Mouse (Mus musculus): ENCODE measurements at regions not wholly inside any gene's neighbourhood (a gene's known extent, or its start where the extent isn't known, plus 50 kb on each side); places are given as distances from the start of the nearest gene placed in this dataset.

DNA sequence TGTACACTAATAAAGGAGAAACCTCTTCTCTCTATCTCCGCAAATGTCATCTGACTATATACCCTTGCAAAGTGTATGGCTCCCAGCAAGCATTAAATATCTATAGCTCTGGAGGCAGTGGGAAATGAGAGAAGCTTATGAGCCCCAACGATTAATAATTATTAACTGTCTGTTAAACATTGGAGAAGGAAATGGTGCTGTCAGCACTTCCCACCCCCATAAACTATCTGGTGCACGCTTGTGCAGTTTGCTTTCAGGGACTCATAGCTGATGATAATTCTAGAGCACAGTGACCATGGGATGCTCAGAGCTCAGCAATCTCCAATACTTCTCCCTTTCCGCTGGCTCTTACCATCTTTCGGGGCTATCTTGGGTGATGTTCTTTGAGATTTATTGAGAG, 541.2 kb downstream of the Grxcr1 start:
- DNase-seq: no peak

DNA sequence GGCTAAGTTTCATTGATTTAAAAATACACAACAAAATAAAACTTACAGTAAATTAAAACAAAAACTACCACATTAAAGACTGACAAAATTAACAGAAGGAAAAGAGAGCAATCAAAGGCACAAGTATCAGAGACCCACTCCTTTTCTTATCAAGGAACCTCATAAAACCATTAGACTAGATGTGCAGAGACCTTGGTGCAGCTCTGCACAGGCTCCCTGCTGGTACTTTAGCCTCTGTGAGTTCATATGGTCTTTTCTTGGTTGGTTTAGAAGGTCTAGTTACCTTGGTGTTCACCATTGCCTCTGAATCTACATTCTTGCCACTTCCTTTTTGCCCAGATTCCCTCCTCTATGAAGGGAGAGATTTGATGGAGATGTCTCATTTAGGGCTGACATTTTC, 544.2 kb downstream of the Grxcr1 start:
- no peak for DNase-seq

DNA sequence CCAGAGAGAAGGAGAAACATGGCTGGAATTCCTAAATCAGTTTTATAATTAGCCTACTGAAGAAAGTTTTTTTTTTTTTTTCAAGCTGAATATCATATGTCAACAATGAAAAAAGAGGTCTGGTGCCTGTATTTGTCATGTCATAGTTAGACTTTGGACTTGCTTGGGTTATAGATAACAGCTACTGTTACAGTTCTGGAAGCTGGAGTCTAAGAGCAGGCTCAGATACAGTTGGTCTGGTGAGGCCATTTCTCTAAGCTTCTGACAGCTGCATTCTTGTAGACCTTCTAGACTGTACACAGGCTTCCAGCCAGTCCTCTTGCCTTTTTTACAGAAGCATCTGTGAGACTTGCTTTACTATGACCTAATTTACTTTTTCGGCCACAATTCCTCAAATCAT, 546.9 kb downstream of the Grxcr1 start:
- DNase-seq: no peak

DNA sequence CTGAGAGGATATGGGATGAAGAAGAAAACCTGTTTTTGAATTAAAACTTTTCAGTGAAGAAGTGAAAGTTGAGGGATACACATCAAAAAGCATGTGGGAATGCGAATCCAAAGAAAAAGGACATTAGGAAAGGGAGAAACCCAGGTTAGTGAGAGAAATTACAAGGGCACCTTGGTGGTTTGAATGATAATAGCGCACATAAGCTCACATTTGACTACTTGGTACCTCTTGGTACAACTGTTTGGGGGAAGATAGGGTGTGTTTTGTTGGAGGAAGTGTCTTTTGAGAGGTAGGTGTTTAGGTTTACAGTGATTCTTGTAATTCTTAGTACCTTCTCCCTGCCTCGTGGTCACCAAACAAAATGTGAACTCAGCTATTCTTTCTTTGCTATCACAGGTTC, 560.8 kb downstream of the Grxcr1 start:
- no peak for DNase-seq

DNA sequence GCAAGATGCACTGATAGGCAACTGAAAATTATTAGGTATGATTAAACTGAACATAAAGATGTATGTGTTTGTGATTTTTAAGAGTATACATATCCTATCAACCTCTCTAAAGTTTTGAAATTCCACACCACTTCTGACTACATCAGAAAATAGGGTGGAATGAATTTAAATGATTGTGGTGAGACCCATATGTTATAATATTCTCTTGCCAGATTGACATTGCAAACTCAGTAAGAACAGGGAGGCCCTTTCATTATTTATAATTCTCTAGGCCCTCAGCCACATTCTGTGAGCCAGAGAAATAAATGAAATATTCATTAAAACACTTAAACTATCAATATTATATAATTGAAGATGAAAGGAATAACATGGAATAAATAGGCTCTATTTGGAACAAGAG, 586.8 kb downstream of the Grxcr1 start:
- no peak for DNase-seq

DNA sequence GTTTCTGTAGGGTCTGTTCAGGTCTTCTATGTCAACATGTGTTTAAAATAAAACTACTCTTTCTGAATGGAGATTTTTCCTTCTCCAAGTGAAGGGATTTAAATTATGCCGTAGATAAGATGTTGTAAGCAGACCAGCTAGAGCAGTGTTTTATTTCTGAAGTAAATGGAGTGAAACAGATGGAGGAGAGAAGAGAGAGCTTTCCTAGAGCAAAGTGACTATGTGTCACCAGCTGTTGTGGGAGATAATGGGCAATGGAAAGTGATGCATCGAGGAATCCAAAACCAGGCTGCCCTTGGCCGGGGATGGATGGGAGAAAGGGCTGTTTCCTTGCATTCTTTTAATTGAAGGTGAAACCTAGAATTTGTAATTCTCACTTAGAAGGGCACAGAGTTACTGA, 603.8 kb downstream of the Grxcr1 start:
- no peak for DNase-seq

DNA sequence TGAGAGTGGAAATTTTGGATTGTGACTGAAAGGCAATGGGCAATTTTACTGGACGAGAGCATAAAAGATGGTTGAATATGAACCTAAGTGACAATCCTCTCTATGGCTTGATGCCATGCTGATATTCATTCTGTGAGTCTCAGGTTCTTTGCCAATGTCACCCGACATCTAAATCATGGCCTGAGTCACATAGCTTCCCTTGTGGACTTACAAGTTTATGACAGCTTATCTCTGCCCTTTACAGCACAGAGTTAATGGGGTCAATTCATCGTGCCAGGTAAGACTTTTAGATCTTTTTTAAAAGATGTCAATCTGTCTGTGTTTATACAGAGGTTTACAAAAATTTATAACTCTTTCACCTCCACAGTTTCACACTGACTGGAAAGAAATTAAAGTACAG, 641.2 kb downstream of the Grxcr1 start:
- DNase-seq: no peak

DNA sequence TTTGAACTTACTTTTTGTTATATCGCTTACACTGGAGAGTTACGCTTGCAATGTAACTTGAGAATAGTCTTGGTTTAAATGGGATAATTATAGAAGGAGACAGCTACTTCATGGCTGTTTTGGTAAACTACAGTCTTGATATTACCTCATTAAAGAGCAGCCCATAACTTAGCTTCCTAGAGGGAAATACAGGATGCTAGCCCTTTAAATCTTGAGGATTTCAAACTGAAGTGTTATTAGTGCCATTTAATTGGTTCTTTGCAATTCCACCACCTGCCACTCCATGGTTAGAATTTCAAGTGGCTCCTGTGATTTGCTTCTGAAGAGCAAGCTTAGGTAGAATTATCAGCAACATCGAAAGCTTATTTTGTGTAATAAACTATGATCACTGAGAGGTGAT, 640.1 kb downstream of the Kctd8 start:
- no peak for DNase-seq

DNA sequence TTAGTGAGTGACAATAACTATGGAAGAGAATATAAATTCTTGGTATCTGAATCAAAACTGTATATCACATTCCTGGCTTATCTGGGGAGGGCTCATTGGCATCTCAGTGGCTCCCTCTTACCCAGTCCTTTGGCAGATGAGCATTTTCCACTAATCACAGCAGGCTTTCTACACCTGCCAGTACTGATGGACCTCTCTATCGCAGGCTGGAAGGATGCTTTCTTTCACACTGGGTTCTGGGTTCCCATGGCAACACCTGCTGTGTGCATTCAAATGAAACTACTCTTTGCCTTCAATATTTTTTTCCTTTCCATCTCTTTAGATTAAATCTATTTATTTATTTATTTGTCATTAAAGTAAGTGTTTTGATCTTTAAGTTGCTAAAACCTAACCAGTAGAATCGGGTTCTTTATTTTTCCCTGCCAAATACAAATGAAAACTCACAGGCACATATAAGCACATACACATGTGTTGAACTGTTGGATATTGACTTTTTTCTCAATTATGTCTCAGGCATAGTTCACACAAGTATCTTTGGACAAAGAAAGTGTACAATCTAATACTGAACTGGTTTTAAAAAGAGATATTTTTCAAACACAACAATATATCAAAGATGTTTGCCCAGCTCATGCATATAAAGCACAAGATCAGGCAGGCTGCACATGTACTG, 635.9 kb downstream of the Kctd8 start:
- no peak for DNase-seq

DNA sequence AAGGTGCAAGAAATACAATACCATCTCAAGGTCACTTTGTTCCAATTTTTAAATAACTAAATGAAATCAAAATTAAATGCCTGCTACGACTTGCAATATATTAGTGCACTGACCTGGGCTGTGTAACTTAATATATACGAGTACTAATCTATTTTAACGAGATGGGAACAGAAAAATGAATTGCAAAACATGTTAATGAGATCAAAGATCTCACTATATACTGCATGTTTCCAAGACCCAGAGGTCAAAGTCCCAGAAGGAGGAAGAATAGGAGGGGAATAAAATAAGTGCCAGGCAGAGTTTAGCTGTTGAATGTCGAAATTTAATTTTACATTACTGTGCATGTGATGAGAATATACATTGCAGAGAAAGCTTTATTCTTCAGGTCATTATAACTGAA, 614.7 kb downstream of the Kctd8 start:
- DNase-seq: no peak

DNA sequence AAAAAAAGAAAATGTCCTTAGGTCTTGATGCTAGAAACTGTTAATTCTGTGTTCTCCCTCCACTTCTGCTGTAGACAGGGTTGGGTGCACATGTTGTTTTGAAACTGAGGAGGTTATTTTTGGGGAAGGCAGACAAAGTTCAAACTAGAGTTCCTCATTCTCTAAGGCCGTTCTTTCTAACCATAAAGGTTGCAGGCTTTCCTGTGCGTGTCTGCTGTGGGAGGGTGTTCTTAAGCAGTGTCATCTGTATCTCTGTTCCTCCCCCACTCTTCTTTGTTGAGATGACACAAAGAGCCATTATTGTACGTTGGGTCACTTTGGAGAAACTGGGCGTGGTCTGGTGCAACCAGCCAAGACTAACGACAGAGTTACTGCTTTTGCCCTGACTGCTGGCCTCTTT, 606.3 kb downstream of the Kctd8 start:
- peak; percentile 1 for DNase-seq

DNA sequence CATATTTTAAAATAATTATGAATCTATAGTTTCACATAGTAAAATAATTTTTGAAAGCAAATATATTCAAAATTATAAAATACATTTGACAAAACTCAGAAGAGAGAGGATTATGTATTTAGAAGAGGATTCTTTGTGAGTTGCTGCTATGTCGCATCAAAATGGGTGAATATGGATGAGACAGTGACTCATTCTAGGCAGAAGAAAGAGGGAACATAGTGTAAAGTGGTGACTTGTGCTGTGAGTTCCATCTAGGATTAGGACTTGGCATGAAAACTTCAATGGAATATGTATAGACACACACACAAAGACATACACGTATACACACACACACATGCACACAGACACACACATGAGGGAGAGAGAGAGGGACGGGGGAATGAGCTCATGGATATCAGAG, 591.0 kb downstream of the Kctd8 start:
- DNase-seq: no peak

DNA sequence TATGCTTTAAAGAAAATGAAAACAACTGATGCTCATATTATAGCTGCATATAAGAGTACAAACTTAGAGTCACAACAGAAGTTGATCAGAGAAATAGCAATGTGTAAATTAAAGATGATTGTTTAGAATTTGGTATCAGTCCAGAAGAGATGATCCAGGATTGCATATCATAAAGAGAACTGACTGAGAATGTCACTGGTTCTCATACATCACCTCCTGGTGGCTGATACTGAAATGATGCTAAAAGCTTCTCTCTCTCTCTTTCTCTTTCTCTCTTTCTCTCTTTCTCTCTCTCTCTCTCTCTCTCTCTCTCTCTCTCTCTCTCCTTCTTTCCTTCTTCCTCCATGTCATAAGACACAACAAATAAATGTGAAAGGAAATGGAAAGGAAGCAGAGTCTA, 588.5 kb downstream of the Kctd8 start:
- no peak for DNase-seq

All from lung, postnatal 14 days (tissue).